Mouse (Mus musculus) limb, embryonic 12.5 days (tissue): ENCODE measurements at regions not wholly inside any gene's neighbourhood (a gene's known extent, or its start where the extent isn't known, plus 50 kb on each side); places are given as distances from the start of the nearest gene placed in this dataset.
A peak's percentile ranks its signal among the peaks of the same experiment; 100 is the strongest.
"Not testable (repeated sequence)": the region's sequence is repeated elsewhere in the genome, so short reads cannot be mapped to it uniquely, and the experiment has no call there.

Source experiments
- ATAC-seq: fragments of 200-750 bp; cut with Nextera tagmentation; 2 replicates; pipeline ENCODE4 v1.8.0; 2017; ENCODE audit warnings: low read depth, moderate TSS enrichment; ENCODE audit not compliant: insufficient number of reproducible peaks, insufficient read depth, low FRiP score, low TSS enrichment
- H3K27ac ChIP-seq: fragments of 300-500 bp; sonication (generic); 2 replicates; pipeline ENCODE4 v1.5.1; 2016; ENCODE audit warnings: mild to moderate bottlenecking, moderate library complexity
- H3K27me3 ChIP-seq: fragments of 300-500 bp; sonication (generic); 2 replicates; pipeline ENCODE4 v1.6.1; 2016; ENCODE audit warnings: mild to moderate bottlenecking, moderate library complexity
- H3K36me3 ChIP-seq: fragments of 300-500 bp; sonication (generic); 2 replicates; pipeline ENCODE4 v1.6.1; 2016; ENCODE audit warnings: mild to moderate bottlenecking, moderate library complexity
- H3K4me1 ChIP-seq: fragments of 300-500 bp; sonication (generic); replicated peaks from 2 replicates; pipeline ENCODE4 v1.6.1; 2016
- H3K4me2 ChIP-seq: fragments of 300-500 bp; sonication (generic); 2 replicates; pipeline ENCODE4 v1.6.1; 2016; ENCODE audit warnings: mild to moderate bottlenecking, moderate library complexity
- H3K4me3 ChIP-seq: fragments of 300-500 bp; sonication (generic); replicated peaks from 2 replicates; pipeline ENCODE4 v1.5.1; 2016; ENCODE audit warnings: mild to moderate bottlenecking
- H3K9ac ChIP-seq: fragments of 300-500 bp; sonication (generic); replicated peaks from 2 replicates; pipeline ENCODE4 v1.6.1; 2016; ENCODE audit warnings: mild to moderate bottlenecking, moderate library complexity
- H3K9me3 ChIP-seq: fragments of 300-500 bp; sonication (generic); 2 replicates; pipeline ENCODE4 v1.6.1; 2016; ENCODE audit warnings: mild to moderate bottlenecking, moderate library complexity
- WGBS: fragments of 180-500 bp; shearing (Covaris S2); methylation state at CpG from one replicate; pipeline ENCODE4 v1.1.7; 2016; 5-methylcytosine and 5-hydroxymethylcytosine counted together

GRCm38 (mm10) chr10:120284785-120285184 lies 57.9 kb downstream of the Llph start:
- no peaks in the 10 kb centered on the region for H3K36me3 ChIP-seq
- ATAC-seq, result peak; percentile 82
- no peak overlapping the region for H3K4me2 ChIP-seq
- 8% methylated on average over 6 of the region's 6 CpGs for WGBS
- H3K9ac ChIP-seq, result no peak overlapping the region
- no peaks in the 10 kb centered on the region for H3K27me3 ChIP-seq
- H3K4me1 ChIP-seq, result peaks cover 33% of the 10 kb centered on the region
- H3K9me3 ChIP-seq, result no peaks in the 10 kb centered on the region
- H3K27ac ChIP-seq, result 0 out of 2 replicates have a peak overlapping the region, but pooled peaks have one; percentile 35
- H3K4me3 ChIP-seq, result no peak overlapping the region

GRCm38 (mm10) chr10:120291912-120292311 lies 65.0 kb downstream of the Llph start:
- H3K4me2 ChIP-seq, result no peak overlapping the region
- H3K9ac ChIP-seq, result no peak overlapping the region
- ATAC-seq, result no peak
- H3K27ac ChIP-seq, result no peak overlapping the region
- no peaks in the 10 kb centered on the region for H3K9me3 ChIP-seq
- H3K36me3 ChIP-seq, result no peaks in the 10 kb centered on the region
- 97% methylated on average over 3 of the region's 3 CpGs for WGBS
- H3K4me3 ChIP-seq, result no peak overlapping the region
- peaks cover 21% of the 10 kb centered on the region for H3K4me1 ChIP-seq
- H3K27me3 ChIP-seq, result no peaks in the 10 kb centered on the region

GRCm38 (mm10) chr10:120293381-120293780 lies 66.5 kb downstream of the Llph start:
- not testable (repeated sequence) for H3K9me3 ChIP-seq, H3K36me3 ChIP-seq, H3K9ac ChIP-seq, H3K4me2 ChIP-seq, H3K27me3 ChIP-seq, H3K27ac ChIP-seq, ATAC-seq, H3K4me3 ChIP-seq
- whole genome bisulfite sequencing, result 89% methylated on average over 13 of the region's 13 CpGs
- peaks cover 28% of the 10 kb centered on the region for H3K4me1 ChIP-seq

- Histone ChIP-seq H3K9me3 (no peaks in the 10 kb centered on the region), H3K36me3 (no peaks in the 10 kb centered on the region), H3K4me3 (no peak overlapping the region), H3K27ac (peak overlapping the region; percentile 41; the same call in 1 of the 2 replicates), H3K4me1 (peaks cover 28% of the 10 kb centered on the region), H3K27me3 (no peaks in the 10 kb centered on the region), H3K9ac (no peak overlapping the region), H3K4me2 (no peak overlapping the region)
- 32% methylated on average over 9 of the region's 9 CpGs for WGBS
- no peak for ATAC-seq
Measured at GRCm38 (mm10) chr10:120294487-120294886, 67.6 kb downstream of the Llph start.

- H3K27ac ChIP-seq, result no peak overlapping the region
- H3K27me3 ChIP-seq, result no peaks in the 10 kb centered on the region
- H3K36me3 ChIP-seq, result no peaks in the 10 kb centered on the region
- H3K4me2 ChIP-seq, result no peak overlapping the region
- no peak overlapping the region for H3K9ac ChIP-seq
- no peaks in the 10 kb centered on the region for H3K9me3 ChIP-seq
- ATAC-seq, result no peak
- H3K4me1 ChIP-seq, result peaks cover 17% of the 10 kb centered on the region
- H3K4me3 ChIP-seq, result no peak overlapping the region
Measured at GRCm38 (mm10) chr10:120297311-120297710, 70.4 kb downstream of the Llph start.

- Histone ChIP-seq H3K4me1 (peaks cover 17% of the 10 kb centered on the region), H3K9me3 (no peaks in the 10 kb centered on the region), H3K4me3 (no peak overlapping the region), H3K36me3 (no peaks in the 10 kb centered on the region), H3K9ac (no peak overlapping the region), H3K4me2 (no peak overlapping the region), H3K27ac (no peak overlapping the region), H3K27me3 (no peaks in the 10 kb centered on the region)
- ATAC-seq, result no peak
- 70% methylated on average over 14 of the region's 14 CpGs for WGBS
Measured at GRCm38 (mm10) chr10:120298293-120298927, 71.5 kb downstream of the Llph start.

- H3K36me3 ChIP-seq, result no peaks in the 10 kb centered on the region
- no peak overlapping the region for H3K4me3 ChIP-seq
- no peaks in the 10 kb centered on the region for H3K9me3 ChIP-seq
- WGBS, result 56% methylated on average over 5 of the region's 5 CpGs
- no peak overlapping the region for H3K4me2 ChIP-seq
- ATAC-seq, result no peak
- H3K27me3 ChIP-seq, result no peaks in the 10 kb centered on the region
- peaks cover 10% of the 10 kb centered on the region for H3K4me1 ChIP-seq
- no peak overlapping the region for H3K27ac ChIP-seq
- no peak overlapping the region for H3K9ac ChIP-seq
Measured at GRCm38 (mm10) chr10:120306010-120306409, 79.1 kb downstream of the Llph start.

GRCm38 (mm10) chr10:120308681-120309080 lies 81.8 kb downstream of the Llph start:
- no peak overlapping the region for H3K9ac ChIP-seq
- no peak overlapping the region for H3K27ac ChIP-seq
- no peaks in the 10 kb centered on the region for H3K27me3 ChIP-seq
- no peaks in the 10 kb centered on the region for H3K9me3 ChIP-seq
- no peaks in the 10 kb centered on the region for H3K36me3 ChIP-seq
- no peak overlapping the region for H3K4me2 ChIP-seq
- peaks cover 10% of the 10 kb centered on the region for H3K4me1 ChIP-seq
- H3K4me3 ChIP-seq, result no peak overlapping the region
- 44% methylated on average over 5 of the region's 5 CpGs for WGBS
- no peak for ATAC-seq
